Mouse (Mus musculus) left cerebral cortex, adult 9 months (tissue): Measurements from ENCODE around the gene Lamp2.
"Not testable (repeated sequence)": the region's sequence is repeated elsewhere in the genome, so short reads cannot be mapped to it uniquely, and the experiment has no call there.

Source experiments
- DNase-seq, 2 experiments: peaks; one replicate each; pipeline ENCODE4 v3.0.0; 2022; ENCODE audit warnings: low spot score in 2 of 2

Gene Lamp2

DNA sequence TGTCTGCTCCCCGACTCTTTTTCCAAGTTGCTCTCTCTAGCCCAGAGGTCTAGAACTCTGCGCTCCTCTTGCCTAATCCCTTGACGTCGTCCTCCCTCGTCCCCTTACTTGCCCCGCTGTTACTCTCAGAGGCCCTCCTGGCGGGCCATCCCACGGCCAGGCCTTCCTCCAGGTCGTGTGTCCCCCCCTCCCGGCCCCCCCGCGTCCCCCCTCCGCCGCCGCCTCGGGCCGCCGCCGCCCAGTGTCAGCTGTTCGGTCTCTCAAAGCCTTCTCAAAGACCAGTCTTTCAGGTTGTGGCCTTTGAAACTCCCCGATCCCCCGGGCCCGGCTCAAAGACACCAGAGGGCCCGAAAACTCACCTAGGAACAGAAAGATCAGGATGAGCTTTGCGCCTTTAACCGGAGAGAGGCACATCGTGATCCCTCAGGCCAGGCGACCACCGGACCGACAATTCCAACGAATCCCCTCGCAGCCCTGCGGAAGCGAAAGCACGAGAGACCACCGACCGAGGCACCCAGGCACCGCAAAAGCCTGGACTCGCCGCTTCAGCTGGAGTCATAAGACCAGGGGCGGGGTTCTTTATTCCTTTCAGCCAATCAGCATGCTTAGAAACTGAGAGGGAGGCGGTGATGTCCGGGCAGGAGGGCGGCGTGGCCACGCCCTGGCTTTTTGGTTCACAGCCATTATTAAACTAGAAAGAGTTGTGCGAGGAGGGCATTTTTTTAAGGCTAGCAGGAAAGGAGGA, at the start of gene Lamp2:
Gene Lamp2, minus strand, starts transcription at position 565 of the 745 bp plus-strand sequence.
- peak; percentile 49 to 81 for DNase-seq

- DNase-seq, result no peak
Measured at GRCm38 (mm10) chrX:38504846-38505245, 48.6 kb upstream of the Lamp2 start.

DNA sequence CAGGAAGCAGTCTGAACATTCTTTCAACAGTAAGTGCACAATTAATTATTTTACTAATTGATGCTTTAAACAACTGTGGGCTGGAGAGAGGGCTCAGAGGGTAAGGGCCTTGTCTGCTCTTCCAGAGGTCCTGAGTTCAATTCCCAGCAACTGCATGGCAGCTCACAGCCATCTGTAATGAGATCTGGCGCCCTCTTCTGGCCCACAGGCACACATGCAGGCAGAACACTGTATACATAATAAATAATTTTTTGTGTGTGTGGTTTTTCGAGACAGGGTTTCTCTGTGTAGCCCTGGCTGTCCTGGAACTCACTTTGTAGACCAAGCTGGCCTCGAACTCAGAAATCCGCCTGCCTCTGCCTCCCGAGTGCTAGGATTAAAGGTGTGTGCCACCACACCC, 45.9 kb upstream of the Lamp2 start:
- not testable (repeated sequence) for DNase-seq

DNA sequence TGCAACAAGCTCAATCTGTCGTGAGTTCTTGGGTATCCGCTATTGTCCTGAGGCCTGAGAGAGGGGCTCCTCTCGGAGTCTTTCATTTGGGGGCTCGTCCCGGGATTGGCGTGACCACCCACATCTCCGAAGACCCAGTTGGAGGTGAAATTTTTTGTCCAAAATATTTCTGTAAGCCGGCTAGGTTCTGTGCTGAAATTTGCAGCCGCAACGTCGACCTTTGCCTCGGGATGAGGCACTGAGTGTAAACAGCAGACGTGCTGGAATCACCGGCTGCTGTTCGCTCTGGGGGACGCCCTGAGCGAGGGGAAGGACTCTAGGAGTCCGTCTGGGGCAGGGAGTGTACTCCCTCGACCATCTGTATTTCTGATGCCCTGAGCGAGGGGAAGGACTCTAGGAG, 29.2 kb upstream of the Lamp2 start:
- DNase-seq, result not testable (repeated sequence)

DNA sequence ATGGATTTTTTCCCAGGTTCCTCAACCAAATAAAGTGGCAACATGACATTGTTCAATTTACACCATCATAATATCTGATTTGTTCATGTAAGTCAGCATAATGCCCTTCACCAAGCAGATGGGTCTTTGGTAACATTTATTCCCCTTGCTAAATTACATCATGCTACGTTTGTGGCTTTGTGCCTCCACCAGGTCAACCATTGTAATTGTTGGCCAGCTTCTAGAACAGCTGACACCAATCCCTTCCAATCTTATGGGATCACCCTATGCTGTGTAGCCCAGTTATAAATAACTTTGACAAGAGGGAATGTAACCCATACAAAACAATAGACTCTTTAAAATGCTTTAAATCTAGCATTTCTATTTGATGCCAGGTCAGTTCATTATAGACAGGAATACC, 22.3 kb upstream of the Lamp2 start:
- no peak for DNase-seq

DNA sequence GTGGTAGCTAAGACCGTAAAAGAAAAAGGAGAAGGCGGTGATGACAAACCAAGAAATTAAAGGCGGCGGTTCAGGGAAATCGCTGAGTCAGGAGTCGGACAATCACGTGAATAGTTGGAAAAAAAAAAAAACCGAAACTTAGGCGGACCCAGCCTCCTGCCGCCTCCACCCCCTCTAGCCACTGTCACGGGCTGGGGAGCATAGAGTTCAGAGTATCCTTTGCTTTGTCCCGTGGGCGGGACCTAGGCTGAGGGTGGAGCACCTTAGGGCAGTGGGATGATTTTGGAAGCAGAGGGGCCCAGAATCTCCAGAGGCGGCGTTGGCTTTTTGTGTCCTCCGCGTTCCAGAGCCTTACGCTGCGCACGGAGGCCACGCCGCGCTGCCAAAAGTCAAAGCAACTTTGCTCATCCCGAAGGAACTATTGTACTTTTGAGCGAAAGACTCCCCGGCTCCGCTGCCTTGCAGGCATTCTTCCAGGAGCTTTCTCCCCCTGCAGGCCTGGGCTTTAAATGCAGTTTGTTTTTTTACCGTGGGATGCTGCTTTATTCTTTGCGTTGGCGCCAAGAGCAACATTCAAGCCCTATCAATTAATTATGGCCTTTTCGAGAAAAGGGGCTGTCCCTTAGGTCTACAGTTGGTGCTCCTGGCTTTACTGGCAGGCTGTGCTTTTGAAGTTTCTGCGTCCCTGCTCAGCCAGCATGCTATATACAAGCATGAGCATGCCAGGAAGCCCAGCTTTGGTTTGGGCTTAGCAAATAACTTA, 17.5 kb upstream of the Lamp2 start:
- peak; percentile 4 to 52 for DNase-seq

DNA sequence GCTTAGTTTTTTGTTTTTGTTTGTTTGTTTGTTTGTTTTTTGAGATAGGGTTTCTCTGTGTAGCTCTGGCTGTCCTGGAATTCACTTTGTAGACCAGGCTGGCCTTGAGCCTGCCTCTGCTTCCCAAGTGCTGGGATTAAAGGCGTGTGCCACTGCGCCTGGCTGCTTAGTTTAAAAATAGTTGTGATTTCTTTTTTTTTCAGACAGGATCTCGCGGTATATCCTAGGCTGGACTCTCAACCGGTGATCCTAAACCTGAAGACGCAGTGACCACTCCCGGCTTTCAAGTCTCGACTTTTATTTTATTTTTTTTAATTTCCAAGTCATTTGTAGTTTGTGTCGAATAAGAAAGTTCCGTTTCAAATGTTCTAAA, 16.9 kb upstream of the Lamp2 start:
- DNase-seq, result no peak

- DNase-seq, result no peak
Measured at GRCm38 (mm10) chrX:38466236-38466635, 10.0 kb upstream of the Lamp2 start.

DNA sequence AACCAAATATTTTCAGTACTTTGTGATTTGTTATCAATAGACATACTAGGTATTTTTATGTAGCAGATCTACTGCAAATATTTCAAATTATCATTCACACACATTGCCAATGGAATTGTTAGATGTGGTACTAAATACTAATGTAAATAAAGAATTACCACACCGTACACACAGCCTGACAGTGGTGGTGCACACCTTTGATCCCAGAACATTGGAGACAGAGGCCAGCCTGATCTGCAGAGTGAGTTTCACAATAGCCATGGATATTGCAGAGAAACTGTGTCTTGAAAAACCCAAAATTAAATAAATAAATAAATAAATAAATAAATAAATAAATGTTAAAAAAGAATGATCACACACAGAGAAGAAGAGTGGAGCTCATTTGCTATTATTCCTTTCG, 6.9 kb upstream of the Lamp2 start:
- DNase-seq, result no peak

- DNase-seq, result no peak
Measured at GRCm38 (mm10) chrX:38462101-38462500, 5.8 kb upstream of the Lamp2 start.

DNA sequence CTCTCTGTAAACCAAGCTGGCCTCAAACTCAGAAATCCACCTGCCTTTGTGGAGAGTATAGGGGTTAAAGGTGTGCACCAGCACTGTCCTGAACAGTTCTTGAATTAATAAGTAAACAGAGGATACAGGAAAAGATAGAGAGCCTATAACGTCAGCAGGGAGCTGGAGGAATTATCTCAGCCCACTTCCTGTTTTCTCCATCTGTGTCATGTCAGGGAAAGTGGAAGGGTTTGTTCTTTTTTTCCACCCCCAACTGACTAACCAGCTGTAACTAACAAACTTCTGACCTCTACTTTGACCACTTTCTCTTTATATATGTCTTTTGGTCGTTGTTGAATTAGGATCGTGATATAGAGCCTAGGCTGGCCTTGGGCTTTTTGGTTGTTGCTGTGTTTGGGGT, 4.6 kb upstream of the Lamp2 start:
- DNase-seq, result no peak

DNA sequence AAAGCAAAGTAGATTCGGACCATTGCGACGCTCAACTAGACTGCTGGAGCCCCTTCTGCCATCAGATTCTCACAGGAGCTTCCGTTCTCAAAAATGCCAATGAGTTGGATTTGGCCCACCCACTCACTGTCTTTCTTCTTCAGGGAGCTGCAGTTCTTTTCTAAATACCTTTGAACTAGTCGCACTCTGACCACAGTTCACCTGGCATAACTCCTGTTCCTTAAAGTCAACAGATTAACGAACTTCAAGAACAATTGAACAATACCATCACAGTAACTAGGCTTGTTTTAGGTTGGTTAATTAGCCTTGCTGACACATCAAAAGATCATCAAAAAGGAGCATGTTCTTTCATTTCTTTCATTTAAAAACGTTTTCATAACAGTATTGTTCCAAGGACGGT, 2.8 kb upstream of the Lamp2 start:
- DNase-seq, result no peak

GRCm38 (mm10) chrX:38456635-38457006, 367 bp upstream of the Lamp2 start:
- DNase-seq, result no peak

DNA sequence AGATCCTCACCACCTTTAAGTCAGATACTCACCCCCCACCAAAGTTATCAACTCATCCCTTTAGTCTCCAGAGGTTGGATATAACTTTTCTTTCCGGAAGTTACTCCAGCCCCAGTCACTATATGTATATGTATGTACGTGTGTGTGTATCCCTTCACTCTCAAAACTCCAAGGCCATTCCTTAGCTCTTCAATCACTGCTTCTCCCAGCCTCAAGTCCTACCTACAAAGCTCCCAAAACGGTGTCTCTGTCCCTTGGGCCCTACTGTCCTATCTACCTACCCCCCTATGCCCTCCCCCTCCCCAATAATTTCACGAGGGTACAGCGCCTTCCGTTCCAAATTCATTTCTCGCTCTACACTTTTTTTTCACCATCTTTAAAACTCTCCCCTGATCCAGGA, 780 bp downstream of the Lamp2 start:
- DNase-seq, result no peak

DNA sequence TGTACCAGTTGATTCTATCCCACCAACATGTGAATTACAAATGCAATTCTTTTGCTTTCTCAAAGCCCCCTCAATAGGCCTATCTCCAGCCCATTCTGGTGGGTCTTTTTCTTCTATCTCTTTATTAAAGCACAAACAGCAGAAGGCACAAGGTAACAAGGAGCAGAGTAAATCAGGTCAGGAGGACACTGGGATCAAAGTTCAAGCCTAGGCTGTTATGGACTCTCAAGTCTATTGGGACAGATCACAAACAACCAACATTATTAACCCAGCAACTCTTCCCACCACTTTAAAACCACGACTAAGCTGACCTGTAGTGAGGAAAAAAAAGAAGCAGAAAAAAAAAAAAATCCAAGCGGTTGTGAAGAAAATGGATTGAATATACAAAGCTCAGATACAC, 1.4 kb downstream of the Lamp2 start:
- DNase-seq, result no peak

GRCm38 (mm10) chrX:38453924-38454323, 2.3 kb downstream of the Lamp2 start:
- no peak for DNase-seq

- no peak for DNase-seq
Measured at GRCm38 (mm10) chrX:38450476-38450875, 5.8 kb downstream of the Lamp2 start.

GRCm38 (mm10) chrX:38445705-38446104, 10.5 kb downstream of the Lamp2 start:
- no peak for DNase-seq

GRCm38 (mm10) chrX:38442425-38442824, 13.8 kb downstream of the Lamp2 start:
- DNase-seq, result no peak

- no peak for DNase-seq
Measured at GRCm38 (mm10) chrX:38439629-38440028, 16.6 kb downstream of the Lamp2 start.

DNA sequence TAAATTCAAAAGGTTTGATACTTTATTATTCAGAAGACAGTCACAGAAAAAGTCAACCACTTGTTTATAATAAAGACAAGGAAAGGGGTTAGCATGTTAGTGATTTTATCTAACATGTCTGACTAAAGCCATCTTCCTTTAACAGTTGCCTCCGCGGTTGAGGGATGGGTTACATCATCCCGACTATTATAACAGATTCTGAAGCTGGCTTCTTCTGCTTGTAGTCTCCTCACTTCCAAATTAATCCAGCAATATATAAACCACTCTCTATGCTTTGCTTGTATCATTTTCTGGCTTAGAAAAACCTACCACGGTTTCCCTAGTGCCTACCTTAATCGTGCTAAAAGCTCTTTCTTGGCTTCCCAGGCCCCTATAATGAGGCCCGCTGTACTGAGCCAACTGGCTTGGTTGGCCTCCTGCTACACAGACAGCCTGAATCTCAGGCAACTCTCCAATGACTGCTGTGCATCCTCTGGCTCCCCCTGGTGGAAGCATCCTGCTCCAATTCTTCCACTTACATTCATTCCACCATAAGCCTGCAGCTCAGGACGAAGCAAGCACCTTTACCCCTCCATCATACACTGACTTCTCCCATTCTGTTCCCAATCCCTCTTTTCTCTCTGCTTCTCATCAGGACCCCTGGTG, 18.0 kb downstream of the Lamp2 start:
- DNase-seq, result peak; percentile 37 to 83

GRCm38 (mm10) chrX:38429455-38429854, 26.8 kb downstream of the Lamp2 start:
- DNase-seq, result no peak
